Mouse (Mus musculus) kidney, embryonic 14.5 days (tissue): Measurements from ENCODE around the gene Polr3a. TPM values are rescaled to one million over a fixed set of nuclear protein-coding genes. Genes with fewer than 3 reads are reported as not detected.
"Not testable (repeated sequence)": the region's sequence is repeated elsewhere in the genome, so short reads cannot be mapped to it uniquely, and the experiment has no call there.

Experiments used
- ATAC-seq: fragments of 200-750 bp; cut with Nextera tagmentation; 2 replicates; pipeline ENCODE4 v1.8.0; 2017; ENCODE audit warnings: moderate number of reproducible peaks, mild to moderate bottlenecking, moderate TSS enrichment, moderate library complexity; ENCODE audit not compliant: low FRiP score, low TSS enrichment
- H3K27ac ChIP-seq: fragments of 300-500 bp; sonication (generic); 2 replicates; pipeline ENCODE4 v1.5.1; 2014; ENCODE audit warnings: low read depth, mild to moderate bottlenecking, low read length, moderate library complexity, mixed read lengths
- H3K27me3 ChIP-seq: fragments of 300-500 bp; sonication (generic); 2 replicates; pipeline ENCODE4 v1.6.1; 2014; ENCODE audit warnings: mild to moderate bottlenecking, low read length; ENCODE audit not compliant: control insufficient read depth, insufficient read depth
- H3K36me3 ChIP-seq: fragments of 300-500 bp; sonication (generic); 2 replicates; pipeline ENCODE4 v1.6.1; 2014; ENCODE audit warnings: low read length, mixed read lengths; ENCODE audit not compliant: control insufficient read depth, insufficient read depth
- H3K4me1 ChIP-seq: fragments of 300-500 bp; sonication (generic); 2 replicates; pipeline ENCODE4 v1.6.1; 2014; ENCODE audit warnings: low read length, mixed read lengths; ENCODE audit not compliant: control insufficient read depth, insufficient read depth
- H3K4me2 ChIP-seq: fragments of 300-500 bp; sonication (generic); replicated peaks from 2 replicates; pipeline ENCODE4 v1.6.1; 2014; ENCODE audit warnings: low read depth, mild to moderate bottlenecking, low read length
- H3K4me3 ChIP-seq: fragments of 300-500 bp; sonication (generic); 2 replicates; pipeline ENCODE4 v1.5.1; 2014; ENCODE audit warnings: mild to moderate bottlenecking, low read length
- H3K9ac ChIP-seq: fragments of 300-500 bp; sonication (generic); 2 replicates; pipeline ENCODE4 v1.6.1; 2014; ENCODE audit warnings: low read depth, mild to moderate bottlenecking, low read length, moderate library complexity
- H3K9me3 ChIP-seq: fragments of 300-500 bp; sonication (generic); 2 replicates; pipeline ENCODE4 v1.6.1; 2016; ENCODE audit warnings: low read length; ENCODE audit not compliant: control insufficient read depth
- WGBS: fragments of 180-500 bp; shearing (Covaris S2); extraction: QIAGEN DNeasy Blood & Tissue Kit; methylation state at CpG from one replicate; pipeline ENCODE4 v1.1.7; 2014; 5-methylcytosine and 5-hydroxymethylcytosine counted together
- polyA plus RNA-seq: library from polyadenylated mRNA; unstranded; fragments of >200 nt; fragmentation: Nextera tagmentation; extraction: Ambion mirVana; gene quantifications from 2 replicates; pipeline ENCODE4 v1.2.1, GENCODE M21; 2014

The Polr3a gene
- polyA plus RNA-seq, 1 experiment from 2014 or later: 18.3 TPM

- no peaks in the 10 kb centered on the region for H3K27me3 ChIP-seq
- no peaks in the 10 kb centered on the region for H3K9me3 ChIP-seq
- 0 out of 2 replicates have a peak, but pooled peaks have one; percentile 2 for ATAC-seq
- peaks cover 6% of the 10 kb centered on the region for H3K4me1 ChIP-seq
- no peak overlapping the region for H3K27ac ChIP-seq
- 7% methylated on average over 13 of the region's 13 CpGs for WGBS
- peaks cover 30% of the 10 kb centered on the region for H3K36me3 ChIP-seq
- H3K9ac ChIP-seq: peak overlapping the region; percentile 86
- peak overlapping the region; percentile 95 for H3K4me3 ChIP-seq
- peak overlapping the region; percentile 52 for H3K4me2 ChIP-seq
Measured at GRCm38 (mm10) chr14:24486241-24486767, 554 bp downstream of the Polr3a start.

- no peaks in the 10 kb centered on the region for H3K4me1 ChIP-seq
- WGBS: 92% methylated on average over 6 of the region's 6 CpGs
Measured at GRCm38 (mm10) chr14:24468806-24469205, 18.1 kb downstream of the Polr3a start.

GRCm38 (mm10) chr14:24458191-24458590 lies 28.7 kb downstream of the Polr3a start:
- 94% methylated on average over 3 of the region's 3 CpGs for WGBS
- Histone ChIP-seq H3K4me3 (no peak overlapping the region), H3K27me3 (no peaks in the 10 kb centered on the region), H3K27ac (no peak overlapping the region), H3K4me2 (no peak overlapping the region), H3K4me1 (no peaks in the 10 kb centered on the region), H3K36me3 (peaks cover 88% of the 10 kb centered on the region), H3K9ac (no peak overlapping the region), H3K9me3 (no peaks in the 10 kb centered on the region)
- no peak for ATAC-seq

More at GRCm38 (mm10) chr14:24468806-24469205, 18.1 kb downstream of the Polr3a start:
- no peaks in the 10 kb centered on the region for H3K27me3 ChIP-seq
- no peaks in the 10 kb centered on the region for H3K9me3 ChIP-seq
- no peak overlapping the region for H3K4me2 ChIP-seq
- no peak overlapping the region for H3K4me3 ChIP-seq
- no peak overlapping the region for H3K27ac ChIP-seq
- ATAC-seq: no peak
- H3K9ac ChIP-seq: no peak overlapping the region
- peaks cover 96% of the 10 kb centered on the region for H3K36me3 ChIP-seq

GRCm38 (mm10) chr14:24443529-24443928 lies 43.3 kb downstream of the Polr3a start:
- H3K4me2 ChIP-seq, ATAC-seq, H3K4me3 ChIP-seq, H3K9ac ChIP-seq, H3K27me3 ChIP-seq, H3K4me1 ChIP-seq, H3K27ac ChIP-seq, H3K9me3 ChIP-seq: not testable (repeated sequence)
- H3K36me3 ChIP-seq: peaks cover 13% of the 10 kb centered on the region; the same call in 1 of the 2 replicates
- 84% methylated on average over 4 of the region's 4 CpGs for WGBS

Other genes starting within 250 kb of the Polr3a start
- gene Dlg5, start 241.1 kb downstream of the Polr3a start, polyA plus RNA-seq: 24.7 and 26.9 TPM in 2 replicates
- gene E330034G19Rik, start 193.8 kb downstream of the Polr3a start, polyA plus RNA-seq: not detected in 2 replicates
- 1,338 and 1,904 TPM in 2 replicates for gene Rps24, start 67 bp upstream of the Polr3a start, polyA plus RNA-seq